Mouse (Mus musculus) adrenal gland, postnatal 25 days (tissue): ENCODE measurements around the gene Vti1a. TPM values are rescaled to one million over a fixed set of nuclear protein-coding genes. Genes with fewer than 3 reads are reported as not detected.

Source experiments
- DNase-seq: peaks from one replicate; pipeline ENCODE4 v3.0.0; 2021; ENCODE audit warnings: mixed read lengths
- total RNA-seq: library from RNA; stranded (reverse); gene quantifications from 2 replicates; pipeline ENCODE4 v1.2.3, GENCODE M21; 2021

Gene Vti1a
- total RNA-seq, 1 experiment from 2014 or later = 38.4 TPM

DNA sequence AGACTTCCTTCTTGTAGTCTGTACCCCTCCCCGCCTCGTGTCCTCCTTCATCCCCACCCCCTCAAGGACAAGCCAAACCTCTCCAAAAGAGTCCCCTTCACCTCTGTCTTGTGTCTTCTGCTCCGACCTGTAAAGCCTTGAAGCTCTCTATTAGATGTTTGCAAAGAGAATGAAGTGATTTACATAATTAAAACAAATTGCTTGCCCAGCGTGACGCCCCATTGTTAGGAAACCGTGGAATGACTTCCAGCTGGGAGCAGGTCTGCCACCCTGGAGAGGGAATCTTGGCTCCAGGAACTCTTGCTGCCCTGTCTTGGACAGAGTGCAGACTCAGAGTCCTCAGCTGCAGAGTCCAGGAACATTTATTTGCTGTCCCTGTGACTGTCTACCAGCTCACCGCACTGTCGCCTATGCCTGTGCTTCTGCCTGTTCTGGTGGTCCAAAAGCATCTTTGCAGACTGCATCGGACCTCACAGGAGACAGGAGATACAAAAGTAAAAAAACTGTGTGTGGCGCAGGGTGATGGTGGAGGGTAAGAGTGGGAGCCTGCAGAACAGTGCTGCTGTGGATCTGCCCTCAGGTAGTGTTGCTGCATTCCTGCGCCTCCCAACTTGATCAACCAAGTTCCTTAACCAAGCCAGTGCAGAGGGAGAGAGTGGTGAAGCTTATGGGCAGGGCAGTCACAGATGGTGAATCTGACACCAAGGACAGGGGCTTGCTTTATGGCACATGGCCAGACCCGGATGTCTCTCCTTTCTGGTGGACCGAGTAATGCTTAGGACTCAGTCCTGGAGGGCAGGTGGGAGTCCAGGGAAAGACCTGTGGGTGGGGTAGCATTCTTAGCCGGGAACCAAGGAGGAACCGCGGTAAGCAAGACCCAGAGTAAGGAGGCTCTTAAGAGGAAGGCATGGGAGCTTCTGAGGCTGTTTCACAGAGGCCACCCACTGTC lies 273.1 kb downstream of the Vti1a start:
- DNase-seq = no peak

DNA sequence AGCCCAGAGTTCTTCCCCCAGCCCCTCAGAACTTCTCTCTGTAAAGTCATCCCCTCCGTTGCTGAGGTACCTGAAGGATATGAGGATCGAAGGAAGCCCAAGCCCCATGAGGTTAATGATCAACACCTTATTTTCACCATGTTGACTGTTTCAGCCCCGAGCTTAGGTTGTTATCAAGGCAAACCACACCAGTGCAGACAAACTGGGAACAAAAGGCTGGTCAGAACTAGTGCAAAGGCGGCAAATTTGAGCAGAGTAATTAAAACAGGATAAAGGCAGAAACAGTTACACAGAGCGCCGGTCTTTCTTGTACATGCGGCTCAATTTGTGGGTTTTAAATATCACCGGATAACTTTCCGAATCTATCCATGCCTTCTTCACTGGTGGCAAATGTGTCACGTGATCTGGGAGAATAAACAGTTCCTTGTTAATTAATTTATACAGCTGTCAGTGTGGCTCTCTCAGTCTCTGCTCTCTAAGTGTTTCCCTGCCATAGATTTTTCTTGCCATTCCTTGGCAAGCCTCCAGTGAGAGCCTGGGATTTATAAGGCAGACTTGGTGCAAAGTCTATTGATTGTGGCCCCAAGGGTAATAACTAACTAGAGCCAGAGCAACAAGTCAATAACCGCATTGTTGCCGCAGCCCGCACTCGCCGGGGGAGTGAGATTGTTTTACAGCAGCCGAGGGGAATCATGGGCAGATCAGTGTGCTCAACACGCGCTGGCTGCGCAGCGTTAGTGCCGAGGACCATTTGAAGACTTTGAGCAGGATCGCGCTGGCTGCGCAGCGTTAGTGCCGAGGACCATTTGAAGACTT lies 277.0 kb downstream of the Vti1a start:
- no peak for DNase-seq

DNA sequence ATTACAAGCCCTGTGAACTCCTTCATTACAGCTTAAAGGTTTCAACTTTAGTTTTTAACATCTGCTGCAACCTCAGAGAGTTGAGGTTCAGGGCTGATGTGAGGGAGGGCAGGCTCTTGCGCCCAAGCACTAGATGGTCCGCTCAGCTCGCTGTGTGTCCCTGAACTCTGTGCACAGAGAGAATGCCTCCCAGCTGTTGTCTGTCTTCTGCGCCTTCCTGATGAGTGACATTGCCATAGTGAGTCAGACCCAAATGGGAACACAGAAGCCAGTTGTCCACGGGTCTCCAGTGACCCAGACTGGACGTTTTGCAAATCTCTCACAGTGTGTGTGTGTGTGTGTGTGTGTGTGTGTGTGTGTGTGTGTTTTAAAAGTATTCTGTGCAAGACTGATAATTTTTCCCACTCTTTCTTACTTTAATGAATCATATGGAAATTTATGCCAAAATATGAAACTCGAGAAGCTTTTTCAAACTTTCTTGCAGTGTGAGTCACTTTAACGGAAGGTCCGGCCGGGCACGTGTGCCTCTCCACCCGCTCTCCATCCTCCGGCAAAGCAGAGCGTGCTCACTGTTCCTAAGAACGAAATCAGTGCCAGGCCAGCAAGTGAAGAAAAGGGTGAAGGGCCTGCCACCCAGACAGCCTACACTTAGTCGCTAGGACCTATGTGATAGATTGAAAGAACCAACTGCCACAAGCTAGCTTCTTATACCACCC lies 277.8 kb downstream of the Vti1a start:
- DNase-seq = peak; percentile 28

DNA sequence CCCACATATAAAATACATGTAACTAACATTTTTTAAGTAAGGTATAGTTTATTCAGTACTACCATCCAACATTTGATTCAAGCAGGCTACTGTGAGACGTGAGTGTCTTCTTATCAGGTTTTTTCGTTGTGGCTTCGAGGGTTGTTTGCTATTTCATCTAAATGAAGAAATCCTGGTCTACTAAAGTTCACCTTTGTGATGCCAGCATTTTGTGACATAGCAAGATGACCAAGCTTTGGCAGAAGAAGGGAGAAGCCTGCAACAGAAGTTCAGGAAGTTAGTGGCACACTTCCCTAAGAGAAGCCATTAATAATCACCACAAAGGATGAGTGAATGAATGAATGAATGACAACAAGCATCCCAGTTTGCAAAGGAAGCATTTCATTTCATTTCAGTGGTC lies 278.4 kb downstream of the Vti1a start:
- DNase-seq = no peak

DNA sequence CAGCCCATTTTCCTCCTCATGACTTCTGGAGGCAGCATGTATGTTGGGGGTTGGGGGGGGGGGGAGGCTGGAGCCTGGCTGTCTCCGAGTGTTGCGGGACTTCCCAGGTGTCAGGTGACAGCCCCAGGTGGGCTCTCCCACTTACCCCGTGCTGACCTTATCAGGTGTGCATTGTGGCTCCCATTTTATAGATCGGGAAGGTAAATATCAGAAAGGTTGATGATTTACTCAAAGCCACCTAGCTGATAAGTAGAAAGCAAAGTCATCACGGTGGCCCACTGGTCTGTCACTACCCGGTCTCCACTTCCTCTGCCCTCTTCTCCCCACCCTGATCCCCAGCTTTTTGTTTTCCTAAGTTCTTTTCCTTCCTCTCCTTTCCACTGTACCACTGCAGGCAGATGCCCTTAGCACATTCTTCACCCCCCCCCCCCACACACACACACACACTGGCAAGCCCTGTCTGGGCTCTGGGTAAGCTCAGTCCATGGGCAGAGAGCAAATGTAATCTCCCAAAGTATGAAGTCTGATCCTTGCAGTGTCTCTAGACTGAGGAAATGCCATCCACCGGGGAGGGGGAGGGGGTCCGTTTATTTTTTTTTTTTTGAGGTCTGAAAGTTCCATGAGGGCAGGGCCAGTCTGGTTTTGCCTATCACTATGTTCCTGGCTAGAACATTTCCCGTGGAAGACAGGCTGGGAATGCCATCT lies 280.0 kb downstream of the Vti1a start:
- no peak for DNase-seq

DNA sequence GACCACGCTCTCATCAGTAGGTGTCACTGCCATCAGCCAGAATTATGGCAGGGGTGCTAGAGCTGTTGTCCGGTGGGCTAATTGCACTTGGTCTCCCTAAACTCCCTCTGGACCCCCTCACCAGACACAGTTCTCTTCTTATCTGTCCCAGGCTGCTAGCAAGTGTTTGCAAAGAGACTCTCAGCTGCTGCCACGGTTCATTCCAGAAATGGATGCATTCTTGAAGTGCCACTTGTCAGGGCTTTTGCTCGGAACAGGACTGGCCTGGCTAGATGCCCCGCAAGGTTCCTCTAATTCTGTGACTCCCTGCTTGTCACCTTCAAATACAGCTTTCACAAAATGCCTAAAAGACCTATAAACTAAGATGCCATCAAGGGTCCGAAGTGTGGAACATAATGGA lies 280.7 kb downstream of the Vti1a start:
- DNase-seq = no peak

DNA sequence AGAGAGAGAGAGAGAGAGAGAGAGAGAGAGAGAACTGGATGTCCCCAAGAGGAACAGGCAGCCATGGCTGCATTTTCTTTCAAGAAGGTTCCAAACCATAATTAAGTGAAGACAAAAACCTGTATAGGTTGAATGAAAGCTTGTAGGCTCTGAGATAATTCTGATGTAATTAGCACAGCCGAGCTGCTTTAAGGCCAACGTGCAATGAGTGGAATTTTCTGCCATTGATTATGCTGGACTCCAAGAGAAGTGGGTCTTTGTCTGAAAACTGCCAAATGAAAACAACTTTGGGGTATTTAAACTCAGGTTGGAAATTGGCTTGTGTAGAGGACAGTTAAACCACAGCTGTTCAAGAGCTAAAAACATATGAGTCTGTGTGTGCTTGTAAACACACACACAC lies 281.2 kb downstream of the Vti1a start:
- DNase-seq = no peak

DNA sequence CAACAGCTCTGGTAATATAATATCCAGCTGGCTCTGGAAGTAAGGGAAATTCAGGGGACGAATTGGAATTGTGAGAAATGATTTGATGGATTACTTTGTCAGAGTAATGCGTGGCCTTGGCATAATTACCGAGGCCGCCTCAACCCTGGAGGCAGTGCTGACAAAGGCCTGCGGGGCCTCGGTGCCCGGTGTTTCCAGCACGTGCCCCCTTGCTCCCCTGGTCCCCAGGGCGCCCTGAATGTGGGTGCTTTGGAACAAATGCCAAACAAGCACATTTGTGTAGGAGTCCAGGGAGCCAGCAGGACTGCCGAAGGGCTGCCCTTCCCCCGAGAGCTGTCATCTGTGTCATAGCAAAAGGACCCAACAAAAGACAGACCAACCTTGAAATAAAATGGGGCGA lies 281.9 kb downstream of the Vti1a start:
- peak; percentile 71 for DNase-seq

DNA sequence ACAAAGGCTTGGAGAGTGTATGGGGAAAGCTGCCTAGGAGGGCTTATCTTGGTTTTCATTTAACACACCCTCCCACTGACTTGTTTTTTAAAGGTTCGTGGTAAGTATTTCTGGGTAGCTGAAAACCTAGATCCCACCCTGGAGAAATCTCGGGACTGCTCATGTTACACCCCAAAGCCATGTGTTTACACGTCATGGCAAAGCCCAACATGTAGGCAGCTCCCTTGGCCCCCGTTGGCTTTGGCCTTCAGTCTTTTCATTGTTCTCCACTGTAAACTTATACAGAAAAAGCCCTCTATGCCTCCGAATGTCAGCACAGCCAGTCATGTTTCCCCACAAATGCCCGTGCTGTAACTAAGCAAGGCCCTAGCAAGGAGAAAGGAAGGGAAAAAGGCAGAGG lies 283.0 kb downstream of the Vti1a start:
- no peak for DNase-seq

DNA sequence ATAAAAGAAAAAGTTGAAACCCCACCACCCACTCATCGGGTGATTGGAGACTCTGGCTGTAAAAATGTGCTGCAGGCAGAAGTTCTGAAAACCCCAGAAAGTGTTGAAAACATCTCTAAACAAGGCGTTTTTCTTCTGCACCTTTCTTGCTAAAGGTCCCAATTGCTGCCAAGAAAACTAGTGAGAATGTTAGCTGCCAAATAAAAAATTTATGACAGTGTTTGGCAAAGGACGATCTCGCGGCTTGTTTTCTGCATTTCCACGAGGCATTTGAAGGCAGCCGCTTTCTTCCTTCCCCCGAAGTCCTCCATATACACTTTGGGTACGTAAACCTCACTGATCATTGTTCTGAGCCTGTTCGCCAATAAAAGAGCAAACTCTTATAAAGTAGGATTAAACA lies 291.6 kb downstream of the Vti1a start:
- DNase-seq = no peak

DNA sequence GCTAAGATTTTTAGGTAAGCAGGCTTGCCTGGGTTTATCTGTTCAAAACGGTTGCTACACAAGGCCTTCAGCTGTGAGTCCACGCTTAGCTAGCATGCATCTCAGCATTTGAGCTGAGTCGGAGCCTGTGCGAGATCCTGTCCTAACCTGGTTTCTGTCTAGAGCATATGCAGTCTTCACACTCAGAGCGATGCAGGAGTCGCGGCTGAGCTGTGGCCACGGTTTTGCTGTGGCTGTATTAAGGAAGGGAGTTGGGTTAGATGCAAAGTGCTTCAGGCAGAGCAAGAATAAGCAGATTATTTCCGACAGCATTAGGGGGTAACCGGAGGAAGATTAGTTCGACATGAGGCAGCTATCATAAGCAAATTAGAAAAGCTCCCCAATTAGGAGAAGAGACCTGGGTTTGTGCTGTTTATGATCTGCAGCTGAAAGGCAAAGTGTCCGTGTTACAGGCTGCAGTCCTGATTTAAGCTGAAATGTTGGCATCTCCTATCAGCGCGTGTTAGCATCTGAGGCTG lies 292.8 kb downstream of the Vti1a start:
- DNase-seq = no peak

DNA sequence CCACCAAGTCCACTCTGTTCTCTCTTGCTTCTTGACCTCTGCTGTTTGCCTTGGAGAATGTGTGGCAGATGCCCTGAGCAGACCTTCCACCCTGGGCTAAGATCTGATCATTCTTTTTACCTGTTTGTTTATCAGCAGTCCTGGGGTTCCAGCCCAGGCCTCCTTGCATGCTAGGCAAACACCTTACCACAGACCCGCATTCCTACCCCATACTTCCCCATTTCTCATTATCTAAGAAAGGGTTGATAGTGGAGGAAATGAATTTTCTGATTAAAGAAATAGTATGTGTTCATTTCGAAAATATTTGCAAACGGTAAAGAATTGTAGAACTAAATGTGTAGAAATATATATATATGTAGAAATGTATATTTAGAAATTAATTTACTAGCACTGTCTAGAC lies 293.7 kb downstream of the Vti1a start:
- DNase-seq = no peak

DNA sequence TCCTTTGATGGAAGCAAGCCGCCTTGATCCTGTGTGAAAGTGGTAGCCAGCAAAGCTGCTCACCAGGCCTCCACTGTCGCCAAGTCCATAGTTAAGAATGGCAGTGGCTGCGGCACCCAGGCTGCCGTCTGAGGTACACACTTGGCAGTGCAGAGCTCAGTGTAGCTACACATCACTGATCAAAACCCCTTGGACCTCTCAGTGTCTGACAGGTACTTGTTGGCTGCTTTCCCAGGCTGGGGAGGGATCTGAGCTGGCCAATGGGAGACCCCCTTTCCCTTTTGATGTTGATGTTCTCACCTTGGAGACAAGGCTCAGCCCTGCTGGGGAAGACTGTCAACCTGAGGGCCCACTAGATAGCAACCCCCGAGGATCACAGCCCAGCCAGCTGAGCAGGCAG lies 299.6 kb downstream of the Vti1a start:
- DNase-seq = no peak

DNA sequence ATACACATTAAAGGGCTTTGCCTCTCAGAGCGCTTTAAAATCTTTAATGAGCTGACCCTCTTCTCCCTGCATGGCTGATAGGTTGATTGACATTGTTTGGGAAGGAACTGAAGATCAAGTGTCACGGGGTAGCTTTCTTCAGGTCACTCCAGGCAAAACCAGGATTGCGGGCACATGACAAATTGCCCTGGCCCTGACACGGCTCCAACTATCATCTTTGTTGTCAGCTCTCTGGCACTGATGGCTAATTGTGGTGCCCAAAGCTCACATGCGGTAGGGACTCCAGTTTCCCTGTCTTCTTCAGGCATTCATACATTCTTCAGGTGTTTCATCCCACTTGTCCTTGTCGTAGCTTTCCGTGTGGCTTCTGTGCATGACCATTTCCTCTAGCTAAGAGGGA lies 300.2 kb downstream of the Vti1a start:
- DNase-seq = peak; percentile 66

DNA sequence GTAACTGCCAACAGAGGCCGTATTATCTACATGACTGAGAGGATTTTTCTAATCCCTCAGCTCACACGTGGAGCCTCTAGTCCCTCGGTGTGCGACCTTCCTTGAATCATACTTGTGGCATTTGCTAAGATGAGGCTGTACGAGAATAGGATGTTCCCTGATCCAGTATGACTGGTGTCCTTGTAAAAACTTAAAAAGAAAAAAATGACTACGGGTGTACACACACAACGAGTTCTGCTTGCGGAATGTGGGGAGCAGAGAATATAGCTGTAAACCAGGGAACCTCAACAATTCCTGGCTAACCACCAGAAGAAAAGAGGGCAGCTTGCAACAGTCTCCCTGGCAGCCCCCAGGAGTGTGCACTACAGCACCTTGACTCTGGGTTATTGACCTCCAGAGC lies 300.8 kb downstream of the Vti1a start:
- DNase-seq = no peak

DNA sequence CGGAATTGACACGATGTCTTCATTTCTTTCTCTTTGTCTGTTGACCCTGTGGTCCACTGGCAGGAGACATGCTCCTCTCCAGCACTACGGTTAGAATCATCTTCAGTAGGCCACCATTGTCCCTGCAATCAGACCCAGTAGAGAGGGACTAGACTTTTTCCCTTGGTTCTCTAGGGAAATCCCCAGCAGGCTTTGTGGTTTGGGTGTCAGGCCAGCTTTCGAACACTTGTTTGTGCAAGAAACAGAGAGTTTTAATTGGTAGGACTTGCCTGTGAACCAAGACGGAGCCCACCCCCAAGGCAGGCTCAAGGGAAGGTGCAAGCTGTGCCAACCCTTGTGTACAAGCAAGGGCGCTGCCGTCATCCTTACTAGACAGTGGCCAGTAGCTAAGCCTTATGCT lies 302.5 kb downstream of the Vti1a start:
- DNase-seq = no peak

DNA sequence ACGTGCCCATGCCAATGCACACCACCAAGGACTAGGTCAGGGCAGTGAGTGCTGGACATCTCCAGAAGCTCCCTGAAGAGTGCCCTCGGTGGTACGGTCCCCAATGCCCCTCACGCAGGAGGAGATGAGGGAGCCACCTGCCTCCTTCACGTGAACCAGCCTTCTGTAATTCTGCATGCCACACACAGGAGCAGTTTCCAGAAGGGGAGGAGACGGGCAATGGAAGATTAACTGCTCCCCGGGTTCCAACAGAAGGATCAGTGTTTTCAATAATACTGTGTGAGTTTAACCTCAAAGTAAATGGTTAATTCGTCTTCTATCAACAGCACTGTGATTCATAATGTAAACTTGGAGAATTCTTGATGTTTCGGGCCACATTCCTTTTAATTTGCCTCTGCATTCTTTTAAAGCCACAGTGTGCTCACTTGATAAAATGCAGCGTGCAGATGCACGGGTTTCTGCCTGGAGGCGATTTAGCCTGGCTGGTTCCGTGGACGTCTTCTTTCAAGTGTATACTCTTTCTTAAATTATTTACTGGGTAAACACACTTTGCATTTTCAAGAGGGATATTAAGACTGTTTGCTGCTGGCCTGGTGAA lies 304.4 kb downstream of the Vti1a start:
- DNase-seq = no peak

DNA sequence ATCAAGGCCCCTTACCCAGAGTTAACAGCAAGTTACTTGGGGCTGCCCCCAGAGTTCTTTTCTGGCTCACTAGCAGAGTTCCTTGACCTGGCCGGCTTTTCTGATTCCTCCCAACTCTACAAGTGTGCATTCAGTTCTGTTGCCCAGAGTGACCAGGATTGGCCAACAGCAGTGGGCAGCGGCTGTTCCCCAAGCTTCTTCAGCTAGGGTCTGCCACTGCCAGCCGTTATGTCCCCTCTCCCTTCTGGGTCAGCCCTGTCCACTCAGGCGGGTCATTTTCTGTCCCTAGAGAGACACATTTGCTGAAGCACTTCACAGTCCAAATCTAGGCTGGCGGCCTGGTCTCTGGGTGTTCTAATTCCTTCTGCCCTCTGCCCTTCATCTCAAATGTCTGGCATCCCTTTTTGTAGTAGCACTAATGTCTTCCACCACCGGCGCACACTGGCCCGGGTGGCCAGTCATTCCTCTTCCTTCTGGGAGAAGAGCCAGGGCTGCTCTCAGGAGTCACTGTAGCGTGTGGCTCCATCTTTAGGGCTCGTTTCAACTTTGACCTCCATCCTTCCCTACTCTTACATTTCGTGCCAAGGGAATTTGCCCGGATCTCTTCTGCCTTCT lies 305.0 kb downstream of the Vti1a start:
- DNase-seq = no peak

DNA sequence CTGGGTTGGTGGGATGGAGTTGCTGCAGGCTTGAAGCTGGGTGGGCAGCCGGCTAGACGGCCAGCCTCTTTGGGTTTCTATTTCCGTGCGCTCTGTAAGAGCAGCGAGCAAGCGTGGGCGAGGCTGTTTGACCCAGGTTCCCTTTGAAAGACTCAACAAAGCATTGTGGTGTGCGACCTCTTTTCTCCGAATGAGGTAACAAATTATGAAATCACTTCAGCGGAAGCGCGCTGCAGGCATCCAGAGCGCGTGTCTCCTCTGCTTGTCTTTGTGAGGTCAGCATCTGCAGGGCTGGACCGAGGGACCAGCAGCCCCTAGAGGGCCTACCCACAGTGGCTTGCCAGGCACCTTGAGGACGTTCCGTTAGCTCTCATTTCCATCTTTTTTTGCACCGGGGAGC lies 306.7 kb downstream of the Vti1a start:
- DNase-seq = no peak

DNA sequence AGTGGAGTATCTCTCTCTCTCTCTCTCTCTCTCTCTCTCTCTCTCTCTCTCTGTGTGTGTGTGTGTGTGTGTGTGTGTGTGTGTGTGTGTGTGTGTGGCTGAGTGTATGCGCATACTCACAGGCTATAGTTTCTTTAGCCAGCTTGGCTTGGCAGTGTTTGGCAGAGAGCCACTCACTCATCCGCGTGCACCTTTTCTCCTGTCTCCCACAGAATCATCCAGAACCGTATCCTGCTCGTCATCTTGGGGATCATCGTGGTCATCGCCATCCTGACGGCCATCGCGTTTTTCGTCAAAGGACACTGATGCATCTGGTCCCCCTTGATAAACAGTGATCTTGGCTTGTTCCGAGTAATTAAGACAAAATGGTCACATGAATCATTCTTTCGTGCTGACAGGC lies 307.5 kb downstream of the Vti1a start:
- no peak for DNase-seq

DNA sequence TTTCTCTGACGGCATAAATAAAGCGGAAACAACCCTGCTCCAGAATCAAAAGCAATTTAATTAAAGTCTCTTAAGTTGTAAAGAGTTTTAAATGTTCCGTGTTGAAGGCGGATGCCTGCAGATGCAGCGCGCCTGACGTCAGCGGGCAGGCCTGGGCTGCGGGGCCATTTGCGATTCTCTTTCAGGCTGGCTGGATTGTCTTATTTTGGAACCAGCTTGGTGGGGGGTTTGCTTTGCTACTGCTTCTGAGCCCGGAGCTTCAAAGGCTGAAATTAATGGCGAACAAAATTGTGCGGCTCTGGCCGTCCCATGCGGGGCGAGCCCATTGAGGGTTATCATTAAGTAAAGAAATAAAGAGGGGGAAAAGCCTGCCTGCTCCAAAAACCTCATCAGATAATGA lies 310.4 kb downstream of the Vti1a start:
- no peak for DNase-seq
